Mouse (Mus musculus) T-helper 17 cell (primary cell): ENCODE results near the gene Nrp2.

Experiments
- in situ Hi-C, 2 experiments: fragments of 300-600 bp; cut with MboI, MseI; formaldehyde crosslinking; loops; 1 replicate in 1 of 2; 2 replicates in 1 of 2; pipeline ENCODE4 v1.15.1; 2025; ENCODE audit warnings: high pct_unique_total_duplicates in 2 of 2

Nrp2 gene

DNA sequence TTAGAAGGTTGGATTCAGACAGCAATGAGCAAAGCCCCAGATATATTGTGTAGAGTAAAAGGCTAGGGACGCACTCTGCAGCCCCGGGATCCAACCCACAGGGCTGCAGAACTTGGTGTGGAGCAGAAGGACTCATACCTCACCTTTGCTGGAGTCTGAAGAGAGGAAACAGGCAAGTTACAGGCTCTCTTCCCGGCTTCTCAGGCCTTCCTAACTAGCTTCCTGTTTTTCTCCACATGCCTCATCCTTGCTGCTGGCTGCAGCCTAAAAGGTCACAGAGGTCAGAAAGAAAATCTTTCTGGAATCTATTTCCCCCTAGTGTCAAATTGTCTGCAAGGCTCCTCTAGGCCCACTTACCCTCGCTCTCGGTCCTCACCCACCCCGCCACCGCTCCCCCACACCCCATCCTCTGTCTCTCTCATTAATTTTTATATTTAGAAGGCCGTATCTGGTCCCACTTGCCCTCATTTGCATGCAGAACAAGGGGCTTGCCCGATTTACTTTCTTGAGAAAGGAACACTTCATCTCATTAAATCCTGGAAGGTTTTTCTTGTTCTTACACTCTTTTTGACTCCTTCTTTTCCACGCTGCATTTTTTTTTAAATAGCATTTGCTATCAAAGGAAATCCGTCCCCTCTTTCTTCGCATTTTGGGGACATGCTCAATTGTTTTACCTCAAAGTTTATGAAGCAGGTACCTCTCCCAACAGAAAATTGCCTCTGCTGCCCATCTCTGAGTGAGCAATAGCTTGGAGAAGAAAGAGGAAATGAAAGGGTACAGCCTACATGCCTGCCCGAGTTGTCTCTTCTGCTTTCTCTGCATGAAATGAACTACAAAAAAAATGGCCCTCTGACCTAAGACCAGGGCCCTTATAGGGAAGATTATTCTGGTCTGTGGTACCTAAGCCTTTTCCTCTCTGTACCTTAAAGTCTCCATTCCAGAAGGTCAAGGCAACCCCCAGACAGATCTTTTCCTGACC, 17.9 kb downstream of the Nrp2 start:
- in situ Hi-C loops = loop anchor here in 1 of 2 experiments (5.0 kb wide), 1 partner anchor 101 kb away; no protein-coding TSS in a partner anchor

DNA sequence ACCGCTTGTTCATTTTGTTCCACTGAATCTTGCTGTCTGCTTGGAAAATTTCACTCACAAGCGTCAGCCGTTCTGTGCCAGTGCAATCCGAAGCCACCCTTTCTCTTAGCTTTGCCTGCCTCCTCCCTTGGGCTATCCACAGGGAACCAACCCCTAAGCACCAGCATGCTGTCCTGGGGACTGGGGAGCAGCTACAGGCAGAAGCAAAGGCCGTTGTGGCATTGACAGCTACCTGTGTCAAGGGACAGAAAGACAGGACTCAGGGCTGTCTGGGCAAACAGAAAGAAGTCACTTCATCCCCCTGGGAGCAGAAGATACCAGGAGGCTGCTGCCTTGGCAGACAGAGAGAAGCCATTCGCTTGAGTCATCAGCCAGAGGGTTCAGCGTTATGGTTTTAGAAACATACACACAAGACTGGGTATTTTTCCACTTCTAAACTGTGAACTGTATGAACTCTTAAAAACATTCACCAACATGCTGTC, 18.7 kb downstream of the Nrp2 start:
- in situ Hi-C loops = loop anchor here in 1 of 2 experiments (5.0 kb wide), 1 partner anchor 101 kb away; no protein-coding TSS in a partner anchor

DNA sequence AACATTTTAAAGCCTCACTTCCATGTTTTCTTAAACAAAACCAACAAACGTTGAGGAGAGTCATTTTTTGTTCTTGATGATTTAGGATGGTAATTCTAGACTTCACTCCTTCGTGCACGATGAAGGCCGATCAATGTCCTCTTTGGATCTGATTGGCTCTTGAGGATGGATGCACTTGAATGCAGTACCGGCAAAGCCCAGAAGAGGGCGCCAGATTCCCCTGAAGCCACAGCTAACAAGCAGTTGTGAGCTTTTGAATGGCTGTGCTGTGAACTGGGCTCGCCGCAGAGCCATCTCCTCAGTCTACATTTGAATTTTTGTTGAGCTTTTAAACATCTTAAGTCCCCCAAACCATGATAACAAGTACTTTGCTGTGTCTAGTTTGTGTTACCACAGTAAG, 19.4 kb downstream of the Nrp2 start:
- in situ Hi-C loops = loop anchor here in 1 of 2 experiments (5.0 kb wide), 1 partner anchor 100 kb away; no protein-coding TSS in a partner anchor

DNA sequence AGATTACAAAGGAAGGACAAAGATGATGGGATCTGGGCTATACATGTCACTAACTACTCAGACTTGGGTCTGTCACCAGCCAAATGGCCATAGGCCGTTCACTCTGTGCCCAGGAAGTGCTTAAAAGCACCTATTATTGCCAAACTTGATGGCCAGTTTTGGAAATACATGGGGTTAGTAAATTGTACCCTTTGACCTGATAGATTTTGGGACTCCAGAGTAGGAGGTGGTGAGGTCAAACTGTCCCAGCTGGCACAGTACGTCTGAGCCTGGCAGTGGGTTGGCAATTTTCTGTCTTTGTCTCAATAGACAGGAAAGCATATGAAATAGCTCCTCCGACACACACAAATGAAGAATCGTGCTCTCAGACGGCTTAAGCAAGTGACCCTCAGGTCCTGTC, 20.8 kb downstream of the Nrp2 start:
- in situ Hi-C loops = loop anchor here in 1 of 2 experiments (5.0 kb wide), 1 partner anchor 98 kb away; no protein-coding TSS in a partner anchor

DNA sequence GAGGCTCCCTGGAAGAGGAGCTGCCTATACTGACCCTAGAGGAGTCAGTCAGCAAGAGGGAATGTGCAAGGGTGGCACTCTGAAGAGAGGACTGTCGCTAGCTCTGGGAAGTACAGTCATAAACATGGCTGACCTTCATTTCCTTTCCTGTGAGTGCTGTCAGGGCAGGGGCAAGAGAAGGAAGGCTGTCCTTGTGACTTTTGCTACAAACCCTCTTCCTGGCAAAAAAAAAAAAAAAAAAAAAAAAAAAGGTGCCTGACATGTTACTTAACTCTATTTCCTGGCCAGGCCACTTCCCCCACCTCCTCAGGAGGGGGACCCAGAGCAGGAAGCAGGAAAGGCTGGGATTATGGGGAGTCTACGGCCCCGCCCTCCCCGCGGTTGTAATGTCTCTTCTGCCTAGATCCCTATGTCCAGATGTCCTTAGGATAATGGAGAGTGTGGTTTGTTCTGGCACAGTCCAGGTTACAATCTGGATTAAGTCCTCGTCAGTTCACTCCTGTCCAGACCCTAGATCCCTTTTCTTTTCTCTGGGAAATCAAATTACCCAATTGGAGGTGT, 21.5 kb downstream of the Nrp2 start:
- in situ Hi-C loops = loop anchor here in 1 of 2 experiments (5.0 kb wide), 1 partner anchor 98 kb away; no protein-coding TSS in a partner anchor

DNA sequence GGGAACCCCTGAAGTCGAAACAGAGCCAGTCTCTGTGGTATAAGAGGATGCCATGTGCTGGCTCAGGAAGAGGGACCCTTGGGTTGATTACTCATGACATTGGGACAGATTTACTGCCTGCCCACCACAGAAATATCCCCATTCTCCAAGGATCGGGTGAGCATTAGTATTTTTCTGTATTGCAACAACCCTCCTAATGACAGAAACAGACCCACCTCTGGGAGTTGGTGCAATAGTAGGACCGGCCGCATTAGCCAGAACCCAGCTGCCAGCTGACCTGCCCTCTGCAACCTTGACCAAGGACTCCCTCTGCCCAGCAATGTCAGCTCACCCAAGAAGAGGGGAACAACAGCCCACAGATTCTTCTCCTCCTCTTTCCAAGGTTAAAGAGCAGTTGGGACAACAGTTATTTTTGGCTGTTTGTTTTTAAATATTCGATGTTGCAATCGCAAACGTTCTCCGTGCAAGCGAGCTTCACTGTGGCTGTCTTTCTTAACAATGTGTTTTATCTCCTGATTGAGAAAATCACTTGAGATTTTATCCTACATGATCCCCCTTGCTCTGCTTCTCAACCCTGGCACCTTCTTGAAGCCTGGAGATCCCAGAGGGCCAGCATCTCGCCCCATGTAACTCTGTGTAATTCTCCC, 22.1 kb downstream of the Nrp2 start:
- in situ Hi-C loops = no loop called here

DNA sequence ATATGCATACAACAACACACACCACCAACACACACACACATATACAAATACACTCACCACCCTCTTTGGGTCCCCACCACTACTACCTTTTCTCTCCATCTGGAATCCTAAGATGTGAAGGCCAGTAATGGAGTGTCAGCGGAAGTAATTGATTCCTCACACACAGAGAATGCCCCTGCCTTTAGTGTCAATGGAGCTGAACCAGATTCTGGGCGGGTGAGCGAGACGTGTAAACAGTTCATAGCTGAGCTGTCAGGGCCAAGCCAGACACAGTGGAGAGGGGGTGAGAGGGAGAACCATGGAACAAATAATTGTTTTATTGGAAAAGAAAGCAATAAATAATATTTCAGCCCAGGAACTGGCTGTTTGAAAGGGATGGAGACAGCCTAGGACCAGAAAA, 24.1 kb downstream of the Nrp2 start:
- in situ Hi-C loops = no loop called here

DNA sequence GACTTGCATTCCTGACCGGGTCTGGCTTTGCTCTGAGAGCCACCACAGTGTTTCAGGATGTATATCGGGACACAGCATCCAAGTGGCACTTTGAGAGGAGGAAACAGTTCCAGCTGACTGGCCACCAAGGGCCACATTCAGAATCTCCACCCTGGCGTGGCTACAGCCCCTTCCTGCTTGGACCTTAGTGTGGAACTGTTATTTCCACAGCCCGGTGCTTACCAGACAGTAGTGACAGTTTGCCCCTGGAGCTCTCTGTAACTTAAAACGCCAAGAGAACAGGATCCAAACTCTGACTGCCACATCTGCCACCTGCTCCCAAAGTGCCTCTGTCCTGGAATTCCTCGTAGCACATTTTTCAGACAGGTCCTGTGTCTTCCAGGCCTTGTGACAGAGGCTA, 25.3 kb downstream of the Nrp2 start:
- in situ Hi-C loops = no loop called here

DNA sequence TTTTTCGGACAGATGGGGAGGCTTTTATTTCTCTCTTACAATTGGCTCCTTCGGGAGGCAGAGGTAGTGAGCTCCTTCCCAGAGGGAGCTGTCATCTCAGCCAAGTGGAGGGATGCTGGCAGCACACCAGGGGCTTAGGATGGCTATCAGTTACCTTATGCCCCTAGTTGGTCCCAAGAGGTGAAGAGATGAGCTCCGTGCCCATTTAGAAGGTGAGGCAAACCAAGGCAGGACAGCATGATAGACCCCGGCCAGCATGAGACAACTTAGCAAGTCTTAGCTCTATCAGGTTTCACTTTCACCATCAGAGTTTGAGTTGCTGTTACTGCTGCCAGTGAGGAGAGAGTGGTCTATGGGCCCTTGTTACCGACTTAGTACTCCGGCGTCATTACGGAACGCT, 25.8 kb downstream of the Nrp2 start:
- in situ Hi-C loops = no loop called here

DNA sequence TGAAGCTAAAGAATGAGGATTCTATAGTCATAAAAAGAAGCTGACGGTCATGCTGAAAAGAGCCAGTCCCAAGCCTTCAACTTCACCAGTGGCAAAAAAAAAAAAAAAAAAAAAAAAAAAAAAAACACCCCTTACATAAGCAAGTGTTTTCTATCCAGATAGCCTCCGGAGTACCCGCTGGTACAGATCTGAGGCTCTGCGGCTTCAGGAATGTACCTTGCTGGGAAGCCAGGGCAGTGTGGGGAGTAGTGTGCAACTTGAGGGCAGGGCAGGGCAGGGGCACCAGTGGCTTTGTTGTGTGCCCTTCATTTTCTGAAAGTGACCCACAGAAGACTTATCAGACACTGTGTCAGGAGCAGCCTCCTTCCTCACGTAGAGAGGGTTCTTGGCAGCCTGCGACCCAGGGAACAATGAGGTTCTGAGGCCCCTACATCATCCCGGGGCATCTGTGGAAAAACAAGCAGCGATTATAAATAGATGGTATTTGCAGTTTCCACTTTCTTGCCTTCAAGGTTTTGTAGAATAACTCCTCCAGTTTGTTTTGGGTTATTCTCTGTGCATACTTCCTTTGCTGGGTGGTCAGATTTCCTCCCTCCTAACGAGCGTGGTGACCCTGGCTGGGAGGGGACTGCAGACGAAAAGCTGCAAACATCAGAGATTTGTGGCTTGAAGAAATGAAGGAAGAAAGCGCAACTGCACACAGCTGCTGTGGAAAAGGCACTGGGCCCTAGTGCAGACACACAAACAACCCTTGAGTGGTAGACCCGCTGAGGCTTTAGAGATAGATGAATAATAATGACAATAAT, 26.5 kb downstream of the Nrp2 start:
- in situ Hi-C loops = no loop called here

DNA sequence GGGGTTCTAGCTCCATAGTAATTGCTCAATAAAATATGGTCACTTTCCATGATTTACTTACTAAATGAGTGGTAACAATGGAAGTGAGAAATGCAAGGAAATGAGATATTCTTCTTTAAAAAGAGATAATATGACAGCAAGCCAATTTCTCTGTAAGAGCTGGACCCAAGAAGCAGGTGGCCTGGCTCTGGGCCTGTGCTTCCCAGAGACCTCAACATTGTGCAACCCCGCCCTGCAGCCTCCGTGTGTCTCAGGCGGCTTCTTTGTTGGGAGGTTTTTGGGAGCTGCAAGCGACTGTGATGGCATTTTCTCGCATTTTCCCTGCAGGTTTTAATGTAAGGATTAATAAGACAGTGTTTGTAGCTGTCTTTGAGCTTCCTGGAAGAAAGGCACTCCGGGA, 29.0 kb downstream of the Nrp2 start:
- in situ Hi-C loops = no loop called here

DNA sequence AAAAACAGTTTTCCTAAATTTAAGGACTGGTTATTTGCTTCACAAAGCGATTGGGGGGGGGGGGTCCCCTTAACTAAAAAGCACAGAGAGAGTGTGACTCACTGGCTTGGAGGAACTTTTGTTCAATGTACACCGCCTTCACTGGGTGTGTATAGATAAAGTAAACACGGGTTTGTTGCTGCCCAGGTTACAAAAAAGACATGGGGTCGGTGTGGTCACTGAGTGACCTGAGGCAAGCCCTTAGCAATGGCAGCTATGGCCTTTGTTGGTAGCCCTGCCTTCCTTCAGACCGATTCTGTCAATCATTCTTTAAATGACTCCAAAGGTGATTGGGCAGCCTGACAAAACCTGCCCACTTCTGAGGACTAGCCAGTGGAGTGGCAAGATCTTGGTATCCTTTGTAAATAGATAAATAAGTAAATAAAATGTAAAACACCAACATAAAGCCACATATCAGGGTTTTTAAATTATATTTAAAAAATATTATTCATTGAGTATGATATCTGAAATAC, 31.4 kb downstream of the Nrp2 start:
- in situ Hi-C loops = no loop called here

DNA sequence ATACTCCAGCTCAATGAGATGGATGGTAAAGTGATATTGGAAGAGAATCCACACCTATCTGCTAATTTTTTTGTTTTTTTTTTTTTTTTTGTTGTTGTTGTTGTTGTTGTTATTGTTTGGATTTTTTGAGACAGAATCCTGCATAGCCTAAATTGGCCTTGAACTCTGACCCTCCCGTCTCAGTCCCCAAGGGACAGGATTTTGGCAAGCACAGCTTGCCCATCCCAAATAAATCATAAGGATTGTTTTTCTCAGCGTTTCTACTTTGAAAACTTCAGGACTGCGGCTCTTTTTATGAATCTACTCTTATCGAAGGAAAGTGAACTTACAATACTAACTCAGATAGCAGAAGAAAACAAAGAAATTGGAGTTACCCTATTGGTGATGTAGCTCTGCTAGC, 31.9 kb downstream of the Nrp2 start:
- in situ Hi-C loops = no loop called here

DNA sequence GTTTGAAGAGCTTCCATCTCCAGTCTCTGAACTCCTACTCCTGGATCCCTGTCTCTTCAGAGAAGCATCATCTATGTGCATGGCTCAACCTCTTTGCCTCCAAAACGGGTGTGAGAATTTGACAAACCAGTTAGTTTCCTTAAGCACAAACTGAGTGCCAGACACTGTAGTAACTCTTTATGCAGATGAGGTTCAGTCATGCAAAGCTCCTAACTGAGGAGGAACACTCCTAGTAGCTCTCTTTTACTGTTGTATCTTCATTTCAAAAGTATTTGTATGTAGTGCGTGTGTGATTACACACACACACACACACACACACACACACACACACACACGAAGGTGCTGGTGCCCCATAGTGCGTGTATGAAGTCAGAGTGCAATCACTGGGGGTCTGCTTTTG, 32.8 kb downstream of the Nrp2 start:
- in situ Hi-C loops = no loop called here

DNA sequence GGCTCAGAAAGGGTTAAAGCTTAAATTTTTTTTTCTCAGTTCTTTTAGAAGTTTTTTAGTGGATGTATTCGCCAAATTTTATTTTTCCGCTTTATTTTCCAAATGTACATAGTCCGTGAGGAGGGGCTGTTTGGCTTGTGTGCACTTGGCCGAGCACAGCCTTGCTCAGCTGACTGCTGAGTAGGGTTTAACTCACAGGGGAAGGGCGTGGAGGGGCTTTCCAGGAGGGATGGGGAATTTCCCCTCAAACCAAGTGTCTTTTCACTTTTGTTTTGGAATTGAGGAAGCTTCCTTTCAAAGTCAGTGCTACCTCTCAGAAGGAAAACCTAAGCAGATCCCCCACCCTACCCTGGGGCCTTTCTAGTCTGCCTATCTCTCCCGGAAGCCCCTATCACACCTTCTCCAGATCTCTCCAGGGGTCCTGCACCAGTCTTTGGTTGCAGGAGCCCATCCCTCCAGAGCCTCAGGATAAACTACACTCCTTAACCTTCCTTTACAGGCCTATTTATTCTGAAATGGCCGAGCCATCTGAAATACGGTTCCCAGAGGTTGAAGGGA, 33.4 kb downstream of the Nrp2 start:
- in situ Hi-C loops = no loop called here

DNA sequence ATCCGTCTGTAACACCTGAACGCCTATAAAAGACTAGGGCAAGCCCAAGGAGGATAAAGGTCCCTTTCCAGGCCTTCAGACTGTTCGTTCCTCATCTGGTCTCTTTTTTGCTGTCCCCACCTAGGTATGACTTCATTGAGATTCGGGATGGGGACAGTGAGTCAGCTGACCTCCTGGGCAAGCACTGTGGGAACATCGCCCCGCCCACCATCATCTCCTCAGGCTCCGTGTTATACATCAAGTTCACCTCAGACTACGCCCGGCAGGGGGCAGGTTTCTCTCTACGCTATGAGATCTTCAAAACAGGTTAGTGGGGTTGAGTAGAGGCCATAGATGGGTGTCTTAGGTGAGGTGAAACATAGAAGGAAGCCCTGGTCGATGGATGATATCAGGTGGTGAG, 35.1 kb downstream of the Nrp2 start:
- in situ Hi-C loops = no loop called here

DNA sequence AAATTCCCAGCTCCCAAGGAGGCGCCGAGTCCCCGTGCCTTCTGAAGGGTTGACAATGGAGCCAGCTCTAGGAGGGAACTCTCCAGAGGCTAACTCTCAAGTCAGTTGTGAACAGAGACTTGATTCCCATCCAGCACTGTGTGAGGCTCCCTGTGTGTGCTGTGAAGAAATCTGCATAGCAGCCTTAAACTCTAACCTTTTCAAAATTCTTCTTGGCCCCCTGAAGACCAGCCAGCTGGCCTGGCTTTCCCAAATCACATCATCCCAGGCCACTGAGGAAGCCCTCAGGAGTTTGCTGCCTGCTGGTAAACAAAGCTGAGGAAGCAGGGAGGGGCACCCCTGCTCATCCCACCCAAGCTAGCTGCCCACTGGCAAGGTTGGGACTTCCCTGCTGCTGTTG, 39.0 kb downstream of the Nrp2 start:
- in situ Hi-C loops = loop anchor here in 1 of 2 experiments (10.0 kb wide), 1 partner anchor 453 kb away; no protein-coding TSS in a partner anchor

DNA sequence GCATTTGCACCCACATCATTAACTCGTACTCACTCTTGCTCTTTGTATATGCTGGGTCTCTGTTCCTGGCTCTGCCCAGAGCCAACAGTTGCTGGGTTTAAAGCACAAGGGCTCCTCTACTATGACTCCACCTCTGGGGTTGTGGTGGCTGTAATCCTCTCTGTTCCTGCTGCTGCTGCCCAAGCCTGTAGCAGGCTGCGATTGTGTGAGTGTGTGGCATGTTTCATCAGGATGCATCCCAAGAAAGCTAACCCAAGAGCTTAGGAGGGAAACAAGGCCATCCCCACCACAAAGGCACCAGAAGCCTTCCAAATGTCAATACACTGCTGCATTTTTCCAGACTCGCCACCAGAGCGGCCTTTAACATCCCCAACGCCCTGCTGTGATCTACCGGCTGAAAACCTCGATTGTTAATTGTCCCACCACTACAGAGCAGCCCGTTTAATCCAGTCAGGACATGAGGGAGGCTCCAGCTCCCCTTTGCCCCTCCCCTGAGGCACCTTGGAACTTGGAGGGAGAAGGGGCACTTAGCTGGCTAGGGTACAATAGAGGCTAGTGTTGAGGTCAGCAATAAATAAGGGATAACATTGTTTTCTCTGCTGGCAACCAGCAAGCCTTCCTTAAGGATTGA, 40.1 kb downstream of the Nrp2 start:
- in situ Hi-C loops = loop anchor here in 1 of 2 experiments (10.0 kb wide), 1 partner anchor 452 kb away; no protein-coding TSS in a partner anchor

DNA sequence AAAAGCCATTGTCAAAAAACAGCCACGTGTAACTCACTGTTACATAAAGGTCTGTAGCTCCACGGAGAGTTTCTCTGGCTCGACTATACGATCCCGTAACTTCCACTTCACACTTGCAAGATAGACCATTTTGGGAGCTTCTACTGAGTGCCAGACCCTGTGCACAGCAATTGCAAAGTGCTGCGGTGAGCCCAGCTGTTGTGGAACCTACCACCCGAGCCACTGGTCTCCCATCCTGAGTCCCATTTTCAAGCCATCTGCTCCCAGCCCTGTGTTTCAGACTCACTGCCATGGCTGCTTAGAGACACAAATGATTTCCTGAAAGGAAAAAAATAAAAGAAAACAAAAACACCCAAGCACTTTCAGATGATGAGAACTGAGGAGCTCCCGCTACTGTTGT, 42.8 kb downstream of the Nrp2 start:
- in situ Hi-C loops = loop anchor here in 1 of 2 experiments (10.0 kb wide), 1 partner anchor 449 kb away; no protein-coding TSS in a partner anchor
